Mouse (Mus musculus): ENCODE data around the gene Polr1c.

GRCm38 (mm10) chr17:46251174-46251573, 3.3 kb upstream of the Polr1c start:
- TF ChIP-seq FOSL1 (IDR thresholded peaks at IDR 0.05; ENCODE audit: insufficient read depth, low read length, poor library complexity, severe bottlenecking): no peak
- no peak for TF ChIP-seq CTCF (IDR thresholded peaks at IDR 0.05; ENCODE audit: control insufficient read depth, insufficient read depth, insufficient read length)
- TF ChIP-seq MYOD1 (IDR thresholded peaks at IDR 0.05; ENCODE audit: control insufficient read depth, insufficient read length, low read depth): no peak
- no peak for TF ChIP-seq CEBPB (IDR thresholded peaks at IDR 0.05; ENCODE audit: low read depth)
- TF ChIP-seq MAX (IDR thresholded peaks at IDR 0.05): no peak
- TF ChIP-seq MYOG (IDR thresholded peaks at IDR 0.05; ENCODE audit: control insufficient read depth, extremely low read depth, insufficient read length): no peak
- no peak for TF ChIP-seq USF1 (IDR thresholded peaks at IDR 0.05; ENCODE audit: low read depth)

Measured in C2C12 (cell line).